Mouse (Mus musculus): Measurements from ENCODE around the gene Vps26a. TPM values are rescaled to one million over a fixed set of nuclear protein-coding genes. Genes with fewer than 3 reads are reported as not detected.
A peak's percentile ranks its signal among the peaks of the same experiment; 100 is the strongest.

Vps26a gene
- total RNA-seq, 1 experiment from 2014 or later, result 64.8 TPM

- ATAC-seq (ENCODE audit: extremely low read depth, insufficient number of reproducible peaks, low FRiP score, poor library complexity, severe bottlenecking), result no peak
These were observed 61.3 kb downstream of the Vps26a start for GRCm38 (mm10) chr10:62425081-62425871.

- no peak for ATAC-seq (ENCODE audit: extremely low read depth, insufficient number of reproducible peaks, low FRiP score, poor library complexity, severe bottlenecking)
These were observed 64.3 kb downstream of the Vps26a start, which contains the start of gene Hkdc1 for GRCm38 (mm10) chr10:62422255-62422654. Hkdc1 (minus strand) TSS chr10:62422491.

- no peak for ATAC-seq (ENCODE audit: extremely low read depth, insufficient number of reproducible peaks, low FRiP score, poor library complexity, severe bottlenecking)
These were observed 65.5 kb downstream of the Vps26a start for GRCm38 (mm10) chr10:62421127-62421526.

- no peak for ATAC-seq (ENCODE audit: extremely low read depth, insufficient number of reproducible peaks, low FRiP score, poor library complexity, severe bottlenecking)
These were observed 66.2 kb downstream of the Vps26a start for GRCm38 (mm10) chr10:62420399-62420798.

GRCm38 (mm10) chr10:62419422-62419821 lies 67.2 kb downstream of the Vps26a start:
- no peak for ATAC-seq (ENCODE audit: extremely low read depth, insufficient number of reproducible peaks, low FRiP score, poor library complexity, severe bottlenecking)

GRCm38 (mm10) chr10:62418831-62419356 lies 67.7 kb downstream of the Vps26a start:
- no peak for ATAC-seq (ENCODE audit: extremely low read depth, insufficient number of reproducible peaks, low FRiP score, poor library complexity, severe bottlenecking)

GRCm38 (mm10) chr10:62413606-62413982 lies 73.0 kb downstream of the Vps26a start:
- no peak for ATAC-seq (ENCODE audit: extremely low read depth, insufficient number of reproducible peaks, low FRiP score, poor library complexity, severe bottlenecking)

GRCm38 (mm10) chr10:62412906-62413605 lies 73.5 kb downstream of the Vps26a start:
- ATAC-seq (ENCODE audit: extremely low read depth, insufficient number of reproducible peaks, low FRiP score, poor library complexity, severe bottlenecking), result no peak

GRCm38 (mm10) chr10:62411431-62412410 lies 74.9 kb downstream of the Vps26a start:
- ATAC-seq (ENCODE audit: extremely low read depth, insufficient number of reproducible peaks, low FRiP score, poor library complexity, severe bottlenecking), result no peak

GRCm38 (mm10) chr10:62410943-62411342 lies 75.7 kb downstream of the Vps26a start:
- ATAC-seq (ENCODE audit: extremely low read depth, insufficient number of reproducible peaks, low FRiP score, poor library complexity, severe bottlenecking), result peak; percentile 54; the same call in 1 of the 2 replicates

Other genes starting within 250 kb of the Vps26a start
- not detected in 2 replicates for gene Tacr2, start 234.4 kb downstream of the Vps26a start, total RNA-seq (2017)
- gene Hk1, start 106.9 kb downstream of the Vps26a start, total RNA-seq (2017), result 37.8 and 43.8 TPM in 2 replicates
- gene Hkdc1, start 64.3 kb downstream of the Vps26a start, total RNA-seq (2017), result not detected in 2 replicates
- gene 4930507D05Rik, start 37.3 kb downstream of the Vps26a start, total RNA-seq (2017), result 0.23 TPM in 1 of 2 replicates, not detected in the other
- gene Supv3l1, start 37.1 kb downstream of the Vps26a start, total RNA-seq (2017), result 15.5 and 17.5 TPM in 2 replicates
- 2,014 and 2,052 TPM in 2 replicates for gene Srgn, start 40.6 kb upstream of the Vps26a start, total RNA-seq (2017)
- gene Kif1bp, start 91.7 kb upstream of the Vps26a start, total RNA-seq (2017), result 27.3 and 33.1 TPM in 2 replicates
- gene Ddx21, start 115.5 kb upstream of the Vps26a start, total RNA-seq (2017), result 80.7 and 87.6 TPM in 2 replicates
- 107 and 116 TPM in 2 replicates for gene Ddx50, start 164.4 kb upstream of the Vps26a start, total RNA-seq (2017)
- gene Stox1, start 239.3 kb upstream of the Vps26a start, total RNA-seq (2017), result 0.25 and 1.7 TPM in 2 replicates

Measured in neutrophil, adult 5-6 weeks (primary cell).